Mouse (Mus musculus) central nervous system, embryonic 11.5 days (tissue): Measurements from ENCODE around the gene Tspan4. TPM values are rescaled to one million over a fixed set of nuclear protein-coding genes. Genes with fewer than 3 reads are reported as not detected.

Source experiments
- polyA plus RNA-seq: library from polyadenylated mRNA; depleted of rRNA; stranded (reverse); fragments of >200 nt; gene quantifications from 2 replicates; pipeline ENCODE4 v1.2.3, GENCODE M21; 2012; rRNA removed

Tspan4 gene
- 19.9 and 31.4 TPM in 2 replicates for polyA plus RNA-seq

GRCm38 (mm10) chr7:141475011-141475804 is at the start of gene Tspan4, which contains the start of gene Polr2l:
Gene Tspan4 (plus strand): TSS chr7:141475240.
Gene Polr2l (minus strand): TSS chr7:141475132.

DNA sequence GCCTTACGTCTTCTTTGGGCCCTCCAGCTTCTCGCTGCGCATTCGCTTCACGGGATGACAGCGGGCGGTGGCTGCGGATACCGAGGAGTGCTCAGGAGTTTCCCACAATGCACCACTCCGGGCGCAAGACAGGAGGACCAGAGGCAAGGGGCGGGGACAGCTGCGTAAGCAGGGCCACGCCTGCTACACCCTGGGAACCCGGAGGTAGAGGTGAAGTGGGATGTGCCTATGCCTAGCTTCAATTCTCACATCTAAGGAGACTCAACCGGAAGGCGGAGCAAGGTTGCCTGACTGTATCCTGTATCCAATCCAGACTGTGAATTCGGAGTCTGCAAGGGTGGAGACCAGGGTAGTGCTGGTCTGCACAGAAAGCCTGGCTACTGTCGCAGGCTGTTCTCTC is 45.7 kb upstream of the Tspan4 start, which contains the start of gene Cend1:
Gene Cend1, minus strand, starts transcription at position 182 of the 400 bp plus-strand sequence.

DNA sequence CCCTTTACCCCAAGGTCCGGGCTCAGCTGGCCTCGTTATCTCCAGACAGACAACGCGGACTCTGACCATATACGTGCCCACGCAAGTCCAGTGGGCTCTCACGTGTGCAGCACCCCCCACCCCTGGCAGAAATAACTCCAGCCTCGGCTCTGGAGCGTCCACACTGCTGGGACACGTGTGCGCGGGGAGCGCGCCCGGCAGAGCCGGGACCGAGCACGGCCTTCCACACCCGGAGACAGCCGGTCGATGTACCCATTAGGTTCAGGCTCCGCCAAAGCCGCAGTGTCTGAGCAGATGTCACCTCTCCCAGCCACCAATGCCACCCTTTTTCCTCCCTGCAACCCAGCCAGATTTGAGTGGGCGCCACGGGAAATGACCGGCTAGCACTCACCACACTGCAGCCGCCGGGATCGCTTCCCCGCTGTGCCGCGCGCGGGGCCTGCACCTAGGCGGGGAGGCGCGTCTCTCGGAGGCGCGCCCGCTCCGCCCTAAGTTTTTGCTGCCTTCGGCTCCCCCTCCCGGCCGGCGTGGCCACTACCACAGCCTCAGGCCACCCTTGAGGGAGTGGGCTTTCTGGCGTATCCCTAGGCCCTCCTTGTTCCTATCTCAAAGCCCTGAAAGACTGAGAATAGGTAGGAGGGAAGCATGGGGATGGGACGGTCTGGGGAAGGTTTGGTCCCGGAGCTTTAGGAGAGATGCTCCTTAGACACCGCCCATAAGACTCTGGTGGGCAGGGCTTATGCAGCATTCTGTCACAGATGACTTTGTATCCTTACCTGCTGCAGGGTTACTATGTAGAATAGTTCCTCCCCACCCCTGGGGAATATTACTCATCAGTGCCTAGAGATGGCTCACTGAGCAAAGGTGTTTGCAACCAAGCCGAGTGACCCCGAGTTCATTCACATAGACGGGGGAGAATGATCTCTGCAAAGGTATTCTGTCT is 37.6 kb upstream of the Tspan4 start, which contains the start of gene Slc25a22:
Gene Slc25a22, minus strand, starts transcription at position 715 of the 943 bp plus-strand sequence.

DNA sequence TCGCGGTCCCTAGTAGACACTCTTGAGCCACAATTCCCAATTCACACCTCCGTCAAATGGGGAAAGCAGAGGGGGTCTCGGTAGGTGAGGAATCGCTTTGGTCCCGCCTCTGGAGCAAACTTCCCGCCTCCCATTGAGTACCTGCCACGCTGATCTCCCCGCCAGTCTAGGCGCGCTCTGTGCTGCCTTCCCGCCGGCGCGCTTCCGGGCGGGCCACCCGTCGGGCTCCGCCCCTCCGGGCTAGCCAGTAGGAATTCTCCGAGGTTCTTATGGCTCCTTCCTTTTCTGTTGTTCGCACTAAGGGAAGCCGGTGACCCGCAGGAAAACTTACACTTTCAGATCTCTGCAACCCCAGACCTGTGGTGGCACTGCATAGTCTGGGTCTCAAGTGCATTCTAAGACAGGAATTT is 31.2 kb upstream of the Tspan4 start, which contains the start of gene Pidd1:
Gene Pidd1, minus strand, starts transcription at position 198 of the 410 bp plus-strand sequence.

GRCm38 (mm10) chr7:141447110-141447991 is 27.7 kb upstream of the Tspan4 start, which contains the start of gene Rplp2:
Gene Rplp2 (plus strand): TSS chr7:141447370.

DNA sequence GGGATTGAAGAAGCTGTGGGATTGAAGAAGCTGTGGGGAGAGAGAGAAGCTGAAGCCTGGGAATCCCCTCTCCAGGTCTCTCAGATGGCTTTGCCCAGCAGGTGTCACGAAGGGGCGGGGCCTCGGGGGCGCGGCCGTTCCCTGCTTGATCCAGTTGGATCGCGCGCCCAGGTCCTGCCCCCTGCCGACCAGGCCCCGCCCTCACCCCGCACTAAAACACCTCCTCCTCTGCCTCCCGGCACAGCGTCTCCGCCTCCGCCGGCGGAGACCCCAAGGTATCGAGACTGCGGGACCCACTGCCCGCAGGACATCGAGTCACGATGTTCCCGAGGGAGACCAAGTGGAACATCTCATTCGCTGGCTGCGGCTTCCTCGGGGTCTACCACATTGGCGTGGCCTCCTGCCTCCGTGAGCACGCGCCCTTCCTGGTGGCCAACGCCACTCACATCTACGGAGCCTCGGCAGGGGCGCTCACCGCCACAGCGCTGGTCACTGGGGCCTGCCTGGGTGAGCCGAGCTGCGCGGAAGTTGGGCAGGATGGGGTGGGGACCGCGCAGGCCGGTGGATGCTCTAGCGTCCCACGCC is 20.0 kb upstream of the Tspan4 start, which contains the start of gene Pnpla2:
Gene Pnpla2, plus strand, starts transcription at position 232 of the 585 bp plus-strand sequence.

DNA sequence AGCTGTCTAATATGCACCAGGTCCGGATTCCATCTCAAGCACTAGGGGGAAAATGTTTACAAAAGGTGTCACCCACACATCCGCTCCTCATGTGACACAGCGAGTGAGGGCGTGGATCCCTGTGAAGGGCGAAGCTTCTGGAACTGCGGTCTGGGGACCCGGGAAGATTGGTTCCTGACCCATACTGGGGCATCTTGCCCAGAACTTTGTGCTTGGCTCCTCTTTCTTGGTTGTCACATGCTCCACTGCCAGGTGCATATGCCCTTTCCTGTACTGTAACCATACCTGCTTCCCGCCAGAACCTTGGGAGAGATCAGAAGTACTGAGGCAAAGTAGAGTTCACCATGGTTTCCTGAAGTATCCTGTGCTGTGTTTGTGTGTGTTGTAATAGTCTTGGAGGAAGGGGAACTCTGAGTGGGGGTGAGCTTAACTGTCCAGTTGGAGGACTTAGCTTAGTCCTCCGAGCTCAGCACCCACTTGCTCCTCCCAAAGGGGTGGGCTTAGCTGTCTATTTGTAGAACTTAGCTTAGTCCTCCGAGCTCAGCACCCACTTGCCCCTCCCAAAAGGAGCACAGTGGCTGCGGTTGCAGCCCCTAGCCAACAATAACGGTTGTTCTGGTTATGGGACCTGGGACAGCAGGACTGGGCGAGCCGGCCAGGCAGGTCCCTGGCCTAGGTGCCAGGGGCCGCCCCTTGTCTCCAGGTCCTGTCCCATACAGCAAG is 14.5 kb upstream of the Tspan4 start, which contains the start of gene Cracr2b:
Gene Cracr2b, plus strand, starts transcription at position 704 of the 723 bp plus-strand sequence.

GRCm38 (mm10) chr7:141467230-141468030 is 7.6 kb upstream of the Tspan4 start, which contains the start of gene Cd151:
Gene Cd151 (plus strand): TSS chr7:141467392.

DNA sequence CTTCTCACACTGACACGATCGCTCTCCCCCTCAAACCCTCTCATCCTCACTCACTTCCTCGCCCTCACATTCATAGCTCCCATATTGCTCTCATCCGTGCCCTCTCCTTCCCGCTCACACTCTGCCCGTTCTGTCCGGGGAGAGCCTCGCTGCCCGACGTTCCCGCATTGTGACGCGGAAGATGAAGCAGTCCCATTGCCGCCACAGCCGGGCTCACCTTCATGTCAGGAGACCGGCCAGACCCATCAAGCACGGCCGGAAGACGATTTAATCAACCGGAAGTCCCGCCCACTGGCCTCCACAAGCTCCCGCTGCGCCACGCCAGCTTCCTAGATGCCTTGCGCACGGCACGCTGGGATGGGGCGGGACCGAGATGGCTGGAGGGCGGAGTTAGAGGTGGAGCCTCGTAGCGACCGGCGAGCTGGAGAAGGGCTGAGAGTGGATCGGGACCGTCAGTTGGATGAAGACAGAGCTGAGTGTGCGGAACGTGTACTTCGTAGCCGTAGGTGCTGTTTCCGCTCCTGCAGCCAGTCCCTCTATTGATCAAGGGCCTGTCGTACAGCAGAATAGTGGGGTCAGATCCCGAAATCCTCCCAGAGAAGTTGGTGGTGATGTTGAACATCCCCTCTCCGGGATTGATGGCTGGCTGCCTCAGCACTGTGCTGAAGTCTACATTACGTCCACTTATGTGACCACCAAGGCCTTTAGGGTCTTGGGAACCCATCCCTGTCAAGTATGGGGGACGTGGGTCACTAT is 64.7 kb downstream of the Tspan4 start, which contains the start of gene Chid1:
Gene Chid1, minus strand, starts transcription at position 302 of the 756 bp plus-strand sequence.

Other genes starting within 250 kb of the Tspan4 start
- gene Phrf1, start 246.5 kb upstream of the Tspan4 start, polyA plus RNA-seq: 45.8 and 52.9 TPM in 2 replicates
- 0.49 and 0.77 TPM in 2 replicates for gene Irf7, start 208.8 kb upstream of the Tspan4 start, polyA plus RNA-seq
- gene Cdhr5, start 198.5 kb upstream of the Tspan4 start, polyA plus RNA-seq: 0.02 and 0.16 TPM in 2 replicates
- gene Sct, start 196.1 kb upstream of the Tspan4 start, polyA plus RNA-seq: 0.28 and 4.1 TPM in 2 replicates
- gene Drd4, start 183.2 kb upstream of the Tspan4 start, polyA plus RNA-seq: 0.56 and 1.6 TPM in 2 replicates
- gene Deaf1, start 147.6 kb upstream of the Tspan4 start, polyA plus RNA-seq: 45.2 and 61.7 TPM in 2 replicates
- 44.9 and 57.3 TPM in 2 replicates for gene Tmem80, start 147.5 kb upstream of the Tspan4 start, polyA plus RNA-seq
- 2.7 and 3.8 TPM in 2 replicates for gene Eps8l2, start 136.4 kb upstream of the Tspan4 start, polyA plus RNA-seq
- 237 and 389 TPM in 2 replicates for gene Taldo1, start 83.0 kb upstream of the Tspan4 start, polyA plus RNA-seq
- gene Gatd1, start 61.1 kb upstream of the Tspan4 start, polyA plus RNA-seq: 36.6 and 60.3 TPM in 2 replicates
- gene Cend1, start 45.7 kb upstream of the Tspan4 start, polyA plus RNA-seq: 6.8 and 9.0 TPM in 2 replicates
- gene Slc25a22, start 37.3 kb upstream of the Tspan4 start, polyA plus RNA-seq: 61.2 and 68.0 TPM in 2 replicates
- gene Pidd1, start 31.2 kb upstream of the Tspan4 start, polyA plus RNA-seq: 29.8 and 30.6 TPM in 2 replicates
- gene Rplp2, start 27.9 kb upstream of the Tspan4 start, polyA plus RNA-seq: 1,440 and 4,284 TPM in 2 replicates
- 10.3 and 13.7 TPM in 2 replicates for gene Pnpla2, start 20.0 kb upstream of the Tspan4 start, polyA plus RNA-seq
- 4.1 and 6.6 TPM in 2 replicates for gene Cracr2b, start 14.1 kb upstream of the Tspan4 start, polyA plus RNA-seq
- gene Cd151, start 7.8 kb upstream of the Tspan4 start, polyA plus RNA-seq: 70.7 and 98.9 TPM in 2 replicates
- gene Polr2l, start 108 bp upstream of the Tspan4 start, polyA plus RNA-seq: 45.0 and 90.3 TPM in 2 replicates
- gene Chid1, start 64.6 kb downstream of the Tspan4 start, polyA plus RNA-seq: 17.4 and 24.0 TPM in 2 replicates
- 40.9 and 45.4 TPM in 2 replicates for gene Ap2a2, start 86.9 kb downstream of the Tspan4 start, polyA plus RNA-seq
- gene Muc6, start 180.1 kb downstream of the Tspan4 start, polyA plus RNA-seq: 0.08 and 0.11 TPM in 2 replicates
- gene Muc2, start 215.1 kb downstream of the Tspan4 start, polyA plus RNA-seq: 0.52 and 1.3 TPM in 2 replicates